Mouse (Mus musculus) kidney, adult 2 months (tissue): ENCODE measurements at regions not wholly inside any gene's neighbourhood (a gene's known extent, or its start where the extent isn't known, plus 50 kb on each side); places are given as distances from the start of the nearest gene placed in this dataset.

Experiments used
- CTCF ChIP-seq: fragments of 200-500 bp; conservative IDR thresholded peaks from 2 replicates; pipeline ENCODE4 v1.5.1; 2011; ENCODE audit warnings: low read depth, mild to moderate bottlenecking, control low read depth, low read length, moderate library complexity, mixed read lengths; ENCODE audit not compliant: insufficient read depth, insufficient read length
- POLR2A ChIP-seq: fragments of 200-500 bp; IDR thresholded peaks from one replicate; pipeline ENCODE4 v1.6.1; 2011; ENCODE audit warnings: low read depth, low read length, control low read depth

- TF ChIP-seq POLR2A, result no peak
- no peak for TF ChIP-seq CTCF
These were observed 444.8 kb upstream of the Celf2 start for GRCm38 (mm10) chr2:7954210-7954609.
